Mouse (Mus musculus): ENCODE results near the gene Il10ra.

Il10ra gene

DNA sequence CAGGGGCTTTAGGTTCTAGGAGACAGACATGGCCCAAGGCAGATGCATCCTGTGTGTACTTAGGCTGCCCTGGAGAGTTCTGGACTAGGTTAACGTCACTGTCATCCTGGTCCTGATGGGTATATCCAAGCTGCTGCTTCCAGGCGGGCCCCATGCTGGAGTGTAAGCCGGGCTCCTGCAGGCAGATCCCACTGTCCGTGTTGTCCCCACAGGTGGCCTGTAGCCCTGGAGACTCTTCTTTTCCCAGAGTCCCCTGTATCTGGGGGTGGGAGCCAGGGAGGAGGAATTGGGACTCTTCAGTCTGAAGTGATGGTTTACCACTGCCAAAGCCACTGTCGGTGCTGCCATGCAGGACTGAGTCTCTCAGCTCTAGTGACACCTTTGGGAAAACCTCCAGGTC, 13.0 kb downstream of the Il10ra start:
- no peak for DNase-seq

DNA sequence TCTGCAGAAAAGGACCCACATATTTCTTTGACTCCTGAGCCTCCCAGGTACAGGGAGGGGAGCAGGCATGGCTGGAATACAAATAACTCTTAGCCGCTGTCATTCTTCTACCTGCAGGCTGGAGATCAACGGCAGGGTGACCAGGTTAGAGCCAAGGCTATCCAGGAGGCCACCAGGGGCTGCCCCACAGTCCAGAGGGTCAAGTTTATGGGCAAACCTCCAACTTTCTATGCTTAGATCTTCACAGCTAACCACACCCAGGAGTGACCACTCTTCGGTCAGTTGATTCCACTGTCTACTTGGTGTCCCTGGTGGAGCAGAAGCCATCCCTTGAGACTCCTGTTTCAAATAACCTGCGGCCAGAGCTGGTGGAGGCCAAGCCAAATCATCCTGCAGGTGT, 13.5 kb downstream of the Il10ra start:
- no peak for DNase-seq

DNA sequence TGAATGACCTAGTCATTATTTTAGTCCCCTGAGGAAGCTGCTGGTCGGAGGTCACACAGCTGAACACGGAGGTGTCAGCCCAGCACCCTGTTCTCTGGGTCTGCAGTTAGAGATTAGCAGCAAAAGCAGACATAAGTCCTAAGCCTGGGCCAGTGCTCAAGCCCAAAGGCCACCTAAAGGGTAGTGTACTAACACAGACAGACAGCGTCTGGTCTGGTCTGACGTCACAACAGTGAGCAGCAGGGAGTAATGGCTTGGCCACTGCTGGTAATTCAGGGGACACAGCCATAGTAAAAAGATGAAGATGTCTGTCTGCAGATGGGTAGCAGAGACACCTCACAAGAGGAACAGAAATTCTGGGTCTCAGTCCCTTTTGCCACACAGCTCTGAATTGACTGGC, 14.3 kb downstream of the Il10ra start:
- no peak for DNase-seq

DNA sequence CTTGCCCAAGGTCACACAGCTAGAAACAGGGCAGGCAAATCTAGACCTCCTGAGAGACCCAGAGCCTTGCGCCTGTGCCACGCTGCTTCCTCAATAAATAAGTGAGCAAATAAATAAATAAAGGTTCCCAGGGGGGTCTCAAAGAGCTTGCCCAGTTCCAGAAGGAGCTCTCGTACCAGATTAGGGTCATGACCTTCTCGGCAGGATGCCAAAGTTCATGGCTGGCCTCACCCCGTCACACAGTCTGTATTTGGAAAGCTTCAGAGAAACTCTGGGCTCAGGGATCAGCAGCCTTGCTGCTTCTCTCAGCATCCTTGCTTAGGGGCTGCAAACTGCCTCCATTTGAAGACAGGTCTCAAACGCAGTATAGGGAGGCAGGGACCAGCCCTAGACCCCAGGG, 14.9 kb downstream of the Il10ra start:
- DNase-seq, result no peak

DNA sequence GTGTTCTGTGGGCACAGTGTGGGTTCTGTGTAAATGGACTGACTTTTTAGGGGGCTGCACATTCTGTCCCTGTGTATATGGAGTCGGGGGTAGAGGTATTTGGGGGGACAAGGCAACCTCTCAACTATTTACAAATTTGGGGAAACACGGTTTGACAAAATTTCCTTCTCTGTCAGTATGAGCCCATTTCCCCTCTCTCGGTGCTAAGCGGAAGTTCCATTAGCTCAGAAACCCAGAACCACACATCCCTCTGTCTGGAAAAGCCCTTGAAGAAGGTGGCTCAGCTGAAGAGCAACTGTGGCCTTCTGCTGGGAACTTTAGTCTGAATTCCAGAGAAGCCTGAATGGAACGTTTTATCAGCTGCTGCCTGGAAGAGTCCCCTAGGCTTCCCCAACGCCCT, 16.6 kb downstream of the Il10ra start:
- no peak for DNase-seq

DNA sequence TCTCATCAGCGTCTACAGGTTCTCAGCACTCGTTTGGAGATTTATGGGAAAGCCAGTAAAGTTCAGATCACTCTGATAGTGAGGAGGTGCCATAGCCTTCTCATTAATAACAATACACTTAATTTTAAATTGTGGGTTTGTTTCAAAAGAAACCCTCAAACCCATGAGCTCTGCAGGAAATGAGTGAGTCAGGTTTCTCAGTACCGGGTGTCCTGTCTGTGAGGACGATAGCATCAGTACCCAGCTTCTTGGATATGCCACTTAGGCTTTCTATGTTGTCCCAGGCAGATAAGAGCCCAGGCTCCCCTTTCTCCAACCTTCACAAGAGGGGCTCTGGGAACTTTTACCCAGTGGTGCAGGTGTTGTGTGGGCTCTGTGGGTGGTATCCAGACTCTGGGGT, 17.0 kb downstream of the Il10ra start:
- no peak for DNase-seq

DNA sequence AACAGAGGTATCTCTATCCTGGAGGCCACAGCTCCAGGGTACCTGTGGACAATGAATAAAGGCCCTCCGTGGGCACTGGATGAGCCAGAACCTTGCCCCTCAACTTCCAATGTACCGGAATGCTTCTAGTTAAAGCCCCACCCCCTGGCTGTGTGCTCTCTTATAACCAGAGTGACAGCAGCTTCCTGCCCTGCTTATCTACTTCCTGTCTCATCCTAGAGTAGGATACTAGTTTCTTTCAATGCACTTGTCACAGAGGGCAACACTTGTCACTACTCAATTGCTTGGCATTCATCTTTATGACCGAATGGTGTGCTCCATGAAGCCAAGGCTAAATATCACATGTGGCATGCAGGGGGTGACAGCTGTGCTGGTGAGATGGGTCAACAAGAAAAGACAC, 17.7 kb downstream of the Il10ra start:
- DNase-seq, result no peak

DNA sequence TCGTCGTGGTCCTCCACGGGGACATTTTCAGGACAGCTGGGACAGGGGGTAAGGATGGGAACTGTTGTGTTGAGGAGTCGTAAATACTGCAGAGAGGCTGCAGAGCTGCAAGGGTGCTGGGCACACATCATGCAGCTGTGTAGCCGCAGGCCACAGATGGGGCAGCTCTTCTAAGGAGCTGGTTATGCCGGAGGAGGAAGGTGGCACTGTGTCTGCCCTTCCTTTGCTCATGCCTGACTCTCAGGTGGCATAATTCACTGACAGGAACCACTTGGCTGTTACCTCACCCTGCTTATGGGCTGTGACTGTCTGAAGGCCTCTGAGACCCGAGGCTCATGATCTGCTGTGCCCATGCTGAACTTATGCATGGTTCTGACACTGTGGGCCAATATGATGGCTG, 18.6 kb downstream of the Il10ra start:
- no peak for DNase-seq

DNA sequence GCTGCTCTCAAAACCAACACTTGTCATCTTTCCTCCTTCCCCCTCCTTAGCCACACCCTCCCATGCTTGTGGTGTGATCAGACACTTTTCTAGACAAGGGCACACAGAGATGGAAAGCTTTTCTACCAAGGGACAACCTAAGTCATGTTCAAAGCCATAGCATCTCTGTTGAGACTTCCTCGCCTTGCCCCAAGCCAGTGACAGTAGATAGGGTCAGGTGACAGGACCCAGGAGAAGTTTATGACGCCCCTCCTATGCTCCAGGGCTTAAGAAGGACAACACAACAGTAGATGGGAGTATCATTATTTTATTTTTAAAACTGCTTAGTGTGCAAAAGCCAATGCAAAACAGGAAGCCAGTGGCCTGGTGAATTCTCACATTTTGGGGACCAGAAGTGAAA, 21.4 kb downstream of the Il10ra start:
- no peak for DNase-seq

DNA sequence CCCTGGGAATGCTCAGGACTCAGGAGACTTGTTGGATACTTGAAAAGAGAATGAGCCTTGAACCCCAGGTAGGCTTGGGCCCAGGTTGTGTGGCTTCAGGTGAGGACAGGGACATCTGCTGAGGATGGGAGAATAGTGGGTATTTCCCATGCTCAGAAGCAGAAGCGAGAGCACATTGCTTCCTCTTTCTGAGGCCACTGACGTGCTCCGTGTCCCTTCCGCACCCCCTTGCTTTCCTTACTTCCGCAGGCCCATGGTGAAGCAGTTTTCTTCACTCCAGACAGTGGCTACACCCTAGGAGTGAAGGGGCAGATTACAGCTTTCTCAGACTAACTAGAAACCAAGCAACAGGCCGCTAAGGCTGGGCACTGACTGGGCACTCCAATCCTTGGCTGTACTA, 22.9 kb downstream of the Il10ra start:
- no peak for DNase-seq

DNA sequence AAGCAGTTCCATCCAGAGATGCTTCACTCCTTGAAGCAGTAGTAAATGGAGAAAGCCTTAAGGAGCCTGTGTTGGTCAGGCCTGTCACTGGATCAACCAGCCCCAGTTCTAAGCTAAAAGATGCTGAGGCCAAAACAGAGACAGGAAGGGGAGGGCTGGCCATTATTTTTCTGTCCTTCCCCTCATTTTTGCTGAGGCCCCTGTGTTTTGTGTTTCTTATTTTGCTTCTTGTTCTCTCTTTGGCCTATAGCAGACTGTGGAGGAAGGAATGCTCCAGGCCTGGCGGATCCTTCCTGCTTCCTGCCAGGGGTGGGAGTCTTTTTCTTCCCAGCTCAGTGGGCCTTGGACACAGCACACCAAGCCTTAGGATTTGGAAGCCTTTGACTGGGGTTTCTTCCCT, 23.5 kb downstream of the Il10ra start:
- DNase-seq, result no peak

DNA sequence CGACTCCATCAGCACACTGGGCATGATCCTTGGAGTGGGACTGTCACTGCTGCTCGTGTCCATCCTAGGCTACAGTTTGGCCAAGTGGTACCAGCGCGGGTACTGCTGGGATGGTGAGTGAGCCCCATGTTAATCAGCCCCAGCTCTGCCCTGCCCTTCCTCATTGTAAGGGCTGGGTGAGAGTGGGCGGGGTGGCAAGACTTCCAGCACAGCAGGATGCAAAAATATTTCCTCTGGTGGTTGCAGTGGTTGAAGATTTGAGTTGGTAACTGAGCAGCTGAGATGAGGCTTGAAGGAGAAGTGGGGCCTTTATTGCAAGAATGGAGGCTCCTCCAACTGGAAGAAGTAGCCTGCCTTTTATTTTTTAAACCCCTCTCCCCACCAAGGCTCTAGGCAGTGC, 27.6 kb downstream of the Il10ra start:
- no peak for DNase-seq

DNA sequence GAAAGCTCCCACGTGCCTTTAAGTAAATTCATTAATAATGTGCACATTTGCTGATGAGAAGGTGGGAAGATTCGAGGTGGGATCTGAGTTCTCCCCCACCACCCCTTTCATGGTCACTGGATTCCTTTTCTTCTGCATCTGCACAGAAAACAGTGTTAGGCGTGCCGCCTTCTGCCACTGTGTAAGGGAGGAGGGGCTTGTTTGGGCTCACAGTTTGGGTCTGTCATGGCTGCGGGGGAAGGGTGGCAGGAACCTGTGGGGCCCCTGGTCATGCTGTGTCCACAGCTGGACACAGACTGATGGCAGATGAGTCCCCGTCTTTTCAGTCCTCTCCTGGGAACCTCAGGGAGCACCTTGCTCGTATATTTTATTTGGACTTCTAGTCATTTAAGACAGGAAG, 32.2 kb downstream of the Il10ra start:
- no peak for DNase-seq

DNA sequence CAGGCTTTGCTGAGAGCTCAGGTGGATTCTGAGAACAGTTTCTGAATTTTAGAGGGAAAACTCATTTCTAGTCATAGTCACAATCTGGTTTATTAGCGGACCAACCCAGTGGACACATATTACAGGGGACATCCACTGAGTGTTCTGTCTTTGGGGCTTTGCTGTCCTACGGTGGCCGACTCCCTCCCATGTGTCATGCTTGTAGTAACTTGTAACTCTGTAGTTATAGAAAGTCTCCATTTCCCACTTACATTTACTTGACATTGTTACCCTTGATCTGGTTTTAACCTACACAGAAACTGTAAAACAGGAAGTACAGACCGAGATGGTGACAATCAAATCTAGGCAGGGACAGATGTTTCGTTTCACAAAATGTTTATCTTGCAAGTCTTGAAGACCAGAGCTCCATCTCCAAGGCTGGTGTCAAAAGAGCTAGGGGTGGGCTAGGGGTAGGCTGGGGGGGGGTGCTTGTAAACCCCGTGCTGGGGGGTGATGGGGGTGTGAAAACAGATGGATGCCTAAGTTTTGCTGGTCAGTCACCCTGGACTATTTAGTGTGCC, 33.2 kb downstream of the Il10ra start:
- DNase-seq, result no peak

DNA sequence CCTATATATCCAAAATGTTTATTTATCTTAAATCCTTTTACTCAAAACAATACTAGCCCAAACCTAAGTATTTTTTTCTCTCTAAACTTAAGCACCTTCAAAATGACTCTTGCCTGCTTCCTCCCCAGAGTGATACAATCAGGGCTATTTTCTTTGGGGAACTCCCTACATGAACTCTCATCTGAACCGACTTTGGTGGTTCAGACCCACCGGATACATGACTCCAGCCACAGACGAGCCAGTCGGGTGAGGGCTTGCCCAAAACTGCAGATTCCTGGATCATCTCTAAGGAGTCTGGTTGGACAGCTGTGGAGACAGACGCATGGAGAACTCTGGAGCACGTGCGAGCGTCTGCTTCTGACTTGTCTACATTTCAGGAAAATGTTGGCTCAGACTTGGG, 39.6 kb downstream of the Il10ra start:
- DNase-seq, result no peak

DNA sequence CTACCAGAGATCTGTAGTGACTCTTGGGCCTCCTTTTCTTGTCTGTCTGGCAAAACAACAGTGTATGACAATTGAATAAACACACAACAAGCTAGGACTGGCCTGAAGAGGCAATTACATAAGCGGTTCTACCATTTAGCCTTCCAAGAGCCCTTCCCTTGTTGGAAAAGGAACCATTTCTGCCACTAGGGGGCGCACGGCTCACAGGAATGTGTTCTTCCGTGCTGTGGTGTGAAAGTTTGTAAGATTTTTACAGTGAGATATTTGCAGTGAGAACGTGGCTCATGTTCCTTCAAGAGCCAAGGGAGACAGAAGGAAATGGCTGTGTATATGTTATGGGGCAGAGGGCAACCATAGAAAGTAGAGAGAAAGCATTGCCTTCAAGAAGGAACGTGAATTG, 47.4 kb downstream of the Il10ra start:
- peak; percentile 92 for DNase-seq

DNA sequence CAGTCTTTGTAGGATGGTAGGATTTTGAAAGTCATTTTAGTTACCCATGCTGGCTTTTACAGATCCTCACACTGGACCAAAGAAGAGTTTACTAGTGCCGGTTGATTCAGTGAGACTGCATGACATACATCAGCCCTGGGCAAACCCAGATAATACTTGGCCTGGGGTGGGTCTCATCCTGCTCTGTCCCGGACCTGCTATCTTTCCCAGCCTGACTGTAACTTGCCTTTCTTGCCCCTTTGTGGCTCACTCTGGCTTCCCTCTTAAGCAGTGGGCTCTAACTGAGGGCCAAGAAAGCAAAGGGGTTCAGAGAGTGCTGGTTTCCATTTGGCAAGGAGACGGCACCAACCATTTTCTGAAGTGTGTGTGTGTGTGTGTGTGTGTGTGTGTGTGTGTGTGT, 49.3 kb downstream of the Il10ra start:
- DNase-seq, result no peak

DNA sequence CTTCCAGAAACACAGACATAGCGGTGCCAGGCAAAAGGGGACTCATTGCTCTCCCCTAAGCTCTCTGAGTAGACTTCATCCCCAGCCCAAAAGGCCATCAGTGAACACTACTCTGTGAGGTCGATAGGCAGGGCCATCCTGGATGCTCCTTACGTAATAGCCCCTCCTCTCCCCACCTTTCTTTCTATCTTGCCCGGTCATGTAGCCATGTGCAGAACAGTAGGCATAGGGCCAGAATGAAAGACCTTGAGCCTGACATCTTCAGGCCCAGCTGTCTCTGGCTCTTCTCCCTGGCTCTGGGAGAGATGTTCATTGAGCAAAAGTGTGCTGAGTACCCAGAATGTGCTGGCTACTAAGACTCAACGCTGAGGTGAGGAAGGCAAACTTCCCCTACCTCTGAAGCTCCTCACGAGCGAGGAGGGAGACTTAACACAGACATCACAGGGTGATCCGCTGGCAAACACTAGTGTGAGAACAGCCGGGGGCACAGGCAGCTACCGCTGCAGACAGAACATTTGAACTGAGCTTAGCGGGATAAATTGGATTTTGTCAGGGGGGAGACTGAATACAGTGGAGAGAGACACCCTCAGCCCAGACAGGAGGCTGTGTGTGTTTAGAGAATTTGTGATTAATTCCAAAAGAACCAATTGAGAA, 53.3 kb downstream of the Il10ra start:
- DNase-seq, result no peak

DNA sequence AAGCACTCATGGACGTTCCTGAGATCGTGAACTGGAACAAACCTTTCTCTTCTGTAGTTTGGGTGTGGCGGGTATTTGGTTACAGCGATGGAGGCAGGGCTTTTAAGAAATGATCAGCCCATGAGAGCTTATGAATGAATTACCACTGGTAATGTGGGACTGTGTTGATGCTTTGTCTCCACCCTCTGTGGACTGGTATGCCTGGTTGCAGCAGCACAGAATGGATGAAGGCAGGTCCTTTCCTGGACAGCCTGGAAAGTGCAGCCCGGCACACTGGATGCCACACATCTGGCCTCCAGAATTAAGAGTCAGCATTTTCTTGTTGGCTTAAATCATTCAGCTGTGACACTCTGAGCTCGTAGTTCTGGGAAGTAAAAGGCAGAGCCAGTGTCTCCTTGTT, 56.9 kb downstream of the Il10ra start:
- no peak for DNase-seq

DNA sequence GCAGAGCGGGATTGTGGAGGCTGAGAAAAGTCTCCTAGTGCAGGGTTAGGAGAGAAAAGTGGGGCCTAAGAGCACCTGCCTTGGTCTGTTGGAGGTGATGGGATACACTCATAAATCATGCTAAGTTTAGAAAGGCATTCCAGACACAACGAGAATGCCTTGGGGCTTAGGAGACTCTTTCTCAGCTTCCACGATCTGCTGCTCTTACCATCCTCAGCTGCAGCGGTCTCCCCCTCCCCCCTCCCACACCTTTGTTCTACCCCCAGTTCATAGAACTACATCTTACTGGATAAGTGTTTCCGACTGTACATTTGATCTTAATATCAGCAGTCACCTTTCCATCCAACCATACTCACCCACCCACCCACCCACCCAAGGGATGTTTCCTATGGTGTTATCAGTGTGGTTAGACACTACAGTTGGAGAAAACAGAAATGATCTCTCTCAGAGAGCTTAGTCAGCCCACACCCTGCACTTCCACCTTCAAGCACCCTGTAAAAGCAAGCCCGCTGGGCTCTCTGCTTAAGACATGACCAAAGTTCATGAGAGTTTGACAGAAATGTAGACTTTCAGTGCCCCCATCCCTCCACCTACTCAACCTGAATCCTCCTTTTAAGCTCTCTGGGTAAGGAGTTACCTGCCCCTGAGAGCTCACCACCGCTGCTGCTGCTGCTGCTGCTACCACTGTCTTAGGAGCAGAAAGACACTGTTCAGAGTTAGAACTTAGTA, 61.8 kb downstream of the Il10ra start:
- no peak for DNase-seq

DNA sequence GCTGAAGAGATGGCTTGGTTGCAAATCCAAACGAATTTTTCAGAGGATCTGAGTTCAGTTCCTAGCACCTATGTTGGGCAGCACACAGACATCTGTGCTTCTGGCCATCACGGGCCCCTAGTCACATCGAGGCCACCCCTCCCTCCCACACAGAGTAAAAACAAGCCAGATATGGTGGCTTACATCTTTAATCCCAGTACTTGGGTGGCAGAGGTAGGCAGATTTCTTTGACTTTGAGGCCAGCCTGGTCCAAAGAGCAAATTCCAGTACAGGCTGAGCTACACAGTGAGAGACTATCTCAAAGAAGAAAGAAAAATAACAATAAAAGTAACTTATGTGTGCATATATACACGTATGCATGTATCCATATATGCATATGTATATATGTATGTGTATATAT, 62.8 kb downstream of the Il10ra start:
- DNase-seq, result no peak

DNA sequence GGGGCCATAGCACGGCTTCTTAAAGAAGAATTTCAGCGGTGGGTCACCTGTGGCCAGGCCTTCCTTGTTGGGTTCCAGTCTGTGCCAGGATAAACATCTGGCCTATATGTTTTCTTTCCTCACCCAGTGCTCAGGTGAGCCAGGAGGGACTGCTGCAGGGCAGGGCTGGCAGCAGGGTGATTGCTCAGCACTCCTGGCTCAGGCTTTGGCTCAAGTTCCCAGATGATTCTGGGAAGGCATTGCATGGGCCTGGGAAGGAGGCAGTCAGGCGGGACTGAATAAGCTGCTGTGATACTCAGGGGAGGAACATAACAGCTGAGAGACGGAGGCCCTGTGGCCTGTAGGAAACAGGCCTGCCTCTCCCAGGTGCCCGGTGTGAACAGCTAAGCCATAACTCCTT, 63.8 kb downstream of the Il10ra start:
- no peak for DNase-seq

Measured in right cerebral cortex, adult 18-20 months (tissue).